Mouse (Mus musculus) E14TG2a.4 (cell line): Measurements from ENCODE around the gene Slx1b.

Experiments
- CTCF ChIP-seq: conservative IDR thresholded peaks from 2 replicates; pipeline ENCODE4 v1.5.1; 2014; ENCODE audit warnings: low read length
- NANOG ChIP-seq: IDR thresholded peaks from 2 replicates; pipeline ENCODE4 v1.6.1; 2014; ENCODE audit warnings: borderline replicate concordance, low read length, mixed read lengths
- POU5F1 ChIP-seq: IDR thresholded peaks from 2 replicates; pipeline ENCODE4 v1.6.1; 2014; ENCODE audit warnings: low read length, borderline replicate concordance

DNA sequence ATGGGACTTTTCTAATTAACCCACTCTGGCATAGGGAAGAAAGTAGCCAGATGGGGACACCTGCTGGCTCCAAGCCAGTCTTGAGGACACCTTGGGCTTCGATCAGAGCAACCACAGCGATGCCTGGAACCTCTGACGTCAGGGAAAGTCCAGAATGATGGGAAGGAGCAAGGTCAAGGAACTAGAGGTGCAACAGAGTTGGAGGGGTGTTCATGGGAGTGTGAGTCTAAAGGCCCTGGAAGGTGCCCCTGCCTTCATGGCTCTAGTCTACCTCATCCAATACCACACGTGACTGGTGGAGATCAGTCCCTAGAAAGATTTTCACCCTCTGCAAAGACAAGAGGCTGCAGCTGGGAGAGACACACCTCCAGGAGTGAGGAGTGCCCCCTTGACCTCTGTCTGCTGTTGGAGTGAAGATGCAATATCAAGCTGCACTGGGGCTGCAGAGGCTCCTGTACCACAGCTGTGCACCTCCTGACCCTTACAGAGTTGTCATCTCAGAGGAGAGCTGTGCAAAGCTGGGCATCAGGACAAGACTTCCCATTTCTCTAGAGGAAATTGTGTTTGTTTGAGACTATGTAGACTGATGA, 18.9 kb downstream of the Slx1b start:
- TF ChIP-seq CTCF (no peak), POU5F1 (no peak), NANOG (no peak)
